Mouse (Mus musculus) embryo, embryonic 9.5 days (tissue): ENCODE measurements around the gene Fastkd3.

Experiments used
- DNase-seq: peaks from one replicate; pipeline ENCODE4 v3.0.0-alpha.2; 2017; ENCODE audit errors: extremely low spot score

The Fastkd3 gene

DNA sequence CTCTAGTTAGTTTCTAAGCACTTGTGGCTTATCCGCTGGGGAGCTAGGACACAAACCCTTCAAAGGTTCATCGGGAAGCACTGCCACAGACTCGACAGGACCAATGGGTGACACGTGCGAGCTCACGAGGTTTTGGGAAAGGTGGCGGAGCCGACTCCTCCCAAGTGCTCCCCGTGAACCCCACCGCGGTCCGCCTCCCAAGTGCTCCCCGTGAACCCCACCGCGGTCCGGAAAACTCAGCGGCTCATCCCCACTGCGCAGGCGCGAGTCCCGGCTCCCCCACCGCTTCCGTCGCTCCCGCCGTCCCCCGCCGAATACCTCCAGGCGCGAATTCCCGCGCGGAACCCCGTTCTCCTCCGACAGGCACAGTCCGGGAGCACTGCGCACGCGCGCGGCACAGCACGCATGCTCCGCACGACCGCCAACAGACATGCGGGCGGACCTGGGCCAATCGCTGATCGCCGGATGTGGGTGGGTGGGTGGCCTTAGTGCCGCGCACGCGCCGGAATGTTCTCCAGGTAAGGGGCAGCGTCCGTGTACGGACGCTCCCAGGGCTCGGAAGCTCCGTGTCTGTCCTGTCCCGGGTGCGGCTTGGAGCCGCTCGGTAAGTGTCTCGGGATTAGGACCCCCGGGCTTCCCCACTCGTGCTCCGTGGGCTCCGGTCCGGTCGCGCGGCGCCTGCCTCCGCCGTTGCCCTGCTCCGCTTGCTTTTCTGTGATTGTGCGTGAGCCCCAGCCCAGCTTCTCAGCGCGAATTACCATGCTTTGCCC is at the start of gene Fastkd3, which contains the start of gene Mtrr:
TSS of gene Fastkd3 (plus strand) at position 488 of the 770 bp plus-strand sequence.
TSS of gene Mtrr (minus strand) at position 403 of the 770 bp plus-strand sequence.
- DNase-seq: peak; percentile 96

DNA sequence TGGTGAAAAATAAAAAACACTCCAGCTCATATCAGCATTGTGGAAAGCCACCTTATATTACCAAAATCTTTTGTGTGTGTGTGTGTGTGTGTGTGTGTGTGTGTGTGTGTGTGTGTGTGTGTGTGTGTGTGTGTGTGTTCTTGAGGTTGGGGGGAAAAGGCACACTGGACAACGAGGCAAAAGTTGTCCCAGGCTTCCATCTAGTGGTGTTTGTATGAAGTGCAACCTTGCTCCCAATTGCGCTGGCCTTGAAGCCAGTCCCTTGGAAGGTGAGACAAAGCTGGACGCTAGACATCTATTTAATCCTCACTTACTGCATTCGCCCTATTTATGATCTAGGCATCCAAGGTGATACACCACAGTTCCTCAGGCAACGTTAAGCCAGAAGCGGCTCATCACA is 28.6 kb upstream of the Fastkd3 start:
- DNase-seq: peak; percentile 17

DNA sequence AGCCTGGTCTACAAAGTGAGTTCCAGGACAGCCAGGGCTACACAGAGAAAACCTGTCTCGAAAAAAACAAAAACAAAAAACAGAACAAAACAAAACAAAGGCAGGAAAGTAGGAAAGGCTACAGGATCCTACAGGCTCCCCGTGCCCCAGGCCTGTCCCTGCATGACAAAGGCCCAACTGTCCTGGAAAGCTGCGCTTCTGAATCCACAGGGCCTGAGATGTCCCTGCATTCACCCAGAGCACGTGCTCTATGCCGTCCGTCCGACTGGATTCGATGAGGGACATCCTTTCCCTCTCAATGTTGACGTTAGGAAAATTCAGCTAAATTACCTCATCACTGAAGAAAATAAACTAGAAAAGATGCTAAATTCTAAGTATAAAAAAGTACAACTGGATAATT is 13.9 kb upstream of the Fastkd3 start:
- DNase-seq: no peak

DNA sequence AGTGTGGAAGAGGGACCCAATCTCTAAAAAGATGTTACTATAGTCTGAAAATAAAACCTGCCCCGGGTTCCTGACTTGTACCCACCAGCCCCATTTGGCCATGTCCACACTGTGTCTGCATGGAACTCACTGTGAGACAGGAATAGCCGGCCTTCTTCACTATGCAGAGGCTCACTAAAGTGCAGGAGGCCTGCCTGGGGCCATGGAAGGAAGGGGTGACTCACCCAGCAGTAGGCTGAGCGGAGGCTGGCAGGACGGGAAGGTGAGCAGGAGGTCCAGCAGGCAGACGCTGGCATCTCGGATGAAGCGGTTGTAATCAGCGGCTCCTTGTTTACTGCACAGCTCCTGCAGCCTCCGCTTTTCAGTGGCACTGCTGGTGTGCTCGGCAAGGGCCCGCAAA is 13.5 kb upstream of the Fastkd3 start:
- DNase-seq: no peak

DNA sequence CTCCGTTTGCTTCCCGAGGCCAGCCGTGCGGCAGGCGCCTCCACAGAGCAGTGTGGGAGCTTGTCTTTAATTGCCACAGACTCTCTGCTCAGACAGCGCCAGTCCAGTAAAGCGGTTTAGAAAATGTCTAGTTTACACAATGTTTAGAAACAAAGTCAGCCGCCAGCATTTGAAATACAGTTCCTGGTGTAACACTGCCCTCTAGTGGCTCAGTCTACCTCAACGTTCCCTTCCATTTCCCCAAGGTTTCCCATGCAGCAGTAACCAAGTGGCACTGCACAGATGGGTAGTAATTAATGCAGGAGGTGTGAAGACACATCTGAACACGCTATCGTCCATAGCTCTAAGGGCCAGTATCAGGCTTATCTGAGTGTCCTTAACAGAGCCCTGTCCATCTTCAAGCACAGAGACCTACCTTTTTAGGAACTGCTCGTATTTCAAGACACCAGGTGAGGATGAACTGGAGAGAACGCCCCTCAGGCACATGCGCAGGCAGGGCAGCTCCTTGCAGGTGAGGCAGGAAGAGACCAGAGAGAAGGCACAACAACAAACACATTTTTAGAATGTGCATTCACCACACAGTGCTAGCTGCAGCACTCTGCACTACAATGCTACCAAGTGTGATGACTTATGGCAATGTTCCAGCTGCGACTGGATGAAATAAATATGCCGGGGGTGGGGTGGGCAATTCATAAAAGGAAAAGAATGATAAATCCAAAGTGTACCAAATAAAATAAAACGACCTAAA is 12.3 kb upstream of the Fastkd3 start:
- peak; percentile 49 for DNase-seq

DNA sequence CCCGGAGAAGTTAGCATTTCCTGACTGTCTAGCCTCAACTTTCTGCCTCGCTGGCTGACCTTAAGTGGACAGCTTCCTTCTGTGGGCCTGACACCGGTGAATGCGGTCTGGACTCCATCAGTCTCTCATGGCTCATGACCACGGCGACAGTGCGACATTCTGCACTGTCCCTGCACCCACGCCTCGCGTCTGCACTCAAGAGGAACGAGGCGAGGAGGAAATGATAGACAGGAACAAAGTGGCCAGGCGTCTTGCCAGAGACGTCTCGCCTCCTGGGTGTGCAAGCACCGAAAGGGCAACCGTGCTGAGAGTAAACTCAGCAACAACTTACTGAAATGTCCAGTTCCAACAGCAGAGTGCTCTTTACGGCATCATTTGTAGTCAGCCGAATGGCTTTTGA is 9.8 kb upstream of the Fastkd3 start:
- no peak for DNase-seq

DNA sequence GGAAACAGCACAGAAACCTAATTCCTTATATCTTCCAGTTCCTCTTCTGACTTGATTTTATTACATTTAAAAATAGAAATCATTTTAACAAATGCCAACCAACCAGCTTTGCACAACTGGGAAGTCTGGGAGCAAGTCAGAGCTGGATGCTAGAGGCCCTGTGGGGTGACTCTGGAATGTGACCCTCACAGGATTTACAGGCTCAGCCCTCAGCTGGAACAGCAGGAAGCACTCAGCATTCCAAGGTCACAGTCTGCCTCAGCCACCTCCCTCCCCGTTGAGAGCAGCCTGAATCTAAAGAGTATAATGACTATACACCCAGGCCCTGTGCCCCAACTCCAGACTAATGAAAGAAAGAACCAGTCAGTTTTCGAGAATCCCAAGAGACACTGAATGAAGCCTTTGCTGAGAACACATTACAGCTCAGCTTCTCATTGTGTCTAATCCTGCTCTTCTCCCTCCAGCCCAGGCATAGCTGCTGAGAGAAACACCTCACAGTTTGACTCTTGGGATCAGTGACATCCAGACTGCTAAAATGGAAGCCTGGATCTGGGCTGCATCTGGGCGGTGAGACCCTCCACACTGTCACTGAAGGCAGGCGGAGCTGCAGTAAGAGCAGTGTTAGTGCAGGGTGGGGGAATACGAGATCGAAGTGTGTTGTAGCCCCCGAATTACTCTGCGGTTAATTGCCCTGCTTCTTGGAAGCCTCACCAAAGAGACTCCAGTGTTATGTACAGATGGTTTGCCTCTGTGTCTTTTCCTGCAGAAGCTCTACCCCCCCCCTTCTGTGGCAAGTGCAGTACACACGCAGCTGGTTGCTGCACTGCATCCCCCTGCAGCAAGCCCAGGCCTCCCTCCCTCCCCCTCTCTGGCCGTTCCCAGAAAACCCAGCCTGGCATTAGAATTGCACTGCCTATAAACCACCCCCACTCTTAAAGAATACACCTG is 8.8 kb upstream of the Fastkd3 start:
- no peak for DNase-seq

DNA sequence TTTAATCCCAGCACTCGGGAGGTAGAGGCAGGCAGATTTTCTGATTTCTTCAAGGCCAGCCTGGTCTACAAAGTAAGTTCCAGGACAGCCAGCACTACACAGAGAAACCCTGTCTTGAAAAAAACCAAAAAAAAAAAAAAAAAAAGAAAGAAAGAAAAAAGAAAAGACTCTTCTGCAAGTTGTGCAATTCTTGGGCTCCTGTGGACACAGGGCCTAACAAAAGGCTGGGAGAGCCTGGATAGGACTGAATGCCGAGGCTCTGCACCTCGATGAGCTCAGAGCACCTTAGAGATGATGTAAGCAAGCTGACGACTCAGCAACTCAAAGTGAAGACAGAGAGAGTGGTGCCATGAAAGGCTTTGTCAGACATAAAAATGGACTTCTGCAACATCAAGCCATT is 7.6 kb upstream of the Fastkd3 start:
- DNase-seq: no peak

DNA sequence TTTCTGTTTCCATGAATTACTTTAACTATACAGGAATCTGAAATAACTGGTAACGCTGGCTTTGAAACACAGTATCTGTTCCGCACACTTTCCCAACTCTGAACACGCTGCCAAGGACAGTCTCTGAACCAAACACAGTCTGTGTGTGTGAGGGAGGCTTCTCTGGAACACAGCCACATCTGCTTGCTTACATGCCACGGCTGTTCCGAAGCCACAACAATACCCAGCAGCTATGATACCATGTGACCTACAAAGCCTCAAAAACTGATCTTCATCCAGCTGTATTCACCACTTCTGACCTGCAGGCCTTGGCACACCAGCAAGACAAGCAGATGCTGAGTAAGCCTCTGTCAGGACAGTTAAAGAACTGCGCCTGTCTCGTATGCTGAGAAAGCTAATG is 4.1 kb upstream of the Fastkd3 start:
- DNase-seq: no peak

DNA sequence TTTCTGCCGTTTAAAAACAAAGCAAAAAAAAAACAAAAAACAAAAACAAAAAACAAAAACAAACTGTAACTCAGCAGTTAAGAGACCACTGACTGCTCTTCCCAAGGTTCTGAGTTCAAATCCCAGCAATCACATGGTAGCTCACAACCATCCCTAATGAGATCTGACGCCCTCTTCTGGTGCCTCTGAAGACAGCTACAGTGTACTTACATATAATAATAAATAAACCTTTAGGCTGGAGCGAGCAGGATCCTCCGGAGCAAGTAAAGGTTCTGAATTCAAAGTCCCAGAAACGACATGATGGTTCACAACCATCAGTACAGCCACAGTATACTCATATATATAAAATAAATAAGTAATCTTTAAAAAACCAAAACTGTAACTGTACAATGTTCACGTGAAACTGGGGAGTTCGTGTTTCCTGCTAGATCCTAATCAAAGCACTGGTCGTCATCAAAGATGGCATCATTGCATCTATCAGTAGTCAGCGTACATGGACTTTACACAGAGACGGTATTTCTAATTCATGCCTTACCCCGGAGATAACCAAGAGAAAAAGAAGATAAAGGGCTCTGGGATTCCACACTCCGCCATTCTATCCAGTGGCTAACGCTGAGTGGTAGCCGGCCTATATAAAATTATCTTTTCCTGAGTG is 821 bp upstream of the Fastkd3 start:
- no peak for DNase-seq

DNA sequence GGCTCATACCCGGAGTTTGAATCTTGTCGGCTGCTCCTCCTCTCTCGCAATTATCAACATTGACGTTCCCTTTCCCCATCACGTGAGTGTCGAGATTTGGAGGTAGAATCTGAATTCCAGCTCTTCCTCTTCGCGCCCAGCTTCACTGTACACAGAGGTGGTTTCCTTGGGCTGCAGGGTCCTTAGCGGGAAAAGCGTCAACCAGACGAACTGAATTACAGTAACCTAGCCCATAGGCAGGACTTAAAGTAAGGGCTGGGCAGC is 415 bp downstream of the Fastkd3 start:
- no peak for DNase-seq

DNA sequence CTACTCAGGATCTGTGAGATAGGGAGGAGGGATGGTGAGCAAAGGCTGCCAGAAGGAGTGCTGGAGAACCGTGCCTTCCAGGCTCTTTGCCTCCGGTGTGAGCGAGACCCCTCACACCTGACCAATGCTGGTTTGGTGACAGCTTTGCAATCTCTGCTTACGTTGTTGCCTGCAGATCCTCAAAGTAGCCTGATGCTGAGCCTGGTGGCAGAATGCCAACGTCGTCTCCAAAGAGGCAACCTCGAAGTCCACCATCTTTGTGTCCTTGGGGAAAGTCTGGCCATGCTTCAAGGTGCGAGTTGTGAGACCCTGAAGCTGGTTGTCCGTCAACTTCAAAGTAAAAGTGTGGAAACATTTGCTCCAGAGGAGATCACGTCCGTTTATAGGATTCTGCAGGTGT is 1.9 kb downstream of the Fastkd3 start:
- DNase-seq: no peak

DNA sequence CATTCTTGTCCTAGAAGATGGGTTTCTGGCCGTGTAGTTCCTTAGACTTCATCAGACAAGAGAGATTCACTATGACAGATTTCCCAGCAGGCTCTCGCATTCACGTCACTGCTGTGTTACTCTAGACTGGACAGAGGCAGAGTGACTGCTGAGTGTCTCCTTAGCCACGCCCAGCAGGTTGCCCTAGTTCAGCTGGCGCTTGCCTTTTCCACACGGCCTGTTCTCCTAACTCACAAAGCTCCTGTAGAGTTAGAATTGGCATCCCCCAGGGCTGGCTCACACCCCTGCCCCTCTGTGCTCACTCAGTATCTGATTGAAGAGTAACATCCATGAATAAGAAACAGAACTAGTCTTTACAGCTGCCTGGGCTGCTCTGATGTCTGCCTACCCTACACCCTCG is 3.4 kb downstream of the Fastkd3 start:
- DNase-seq: no peak

DNA sequence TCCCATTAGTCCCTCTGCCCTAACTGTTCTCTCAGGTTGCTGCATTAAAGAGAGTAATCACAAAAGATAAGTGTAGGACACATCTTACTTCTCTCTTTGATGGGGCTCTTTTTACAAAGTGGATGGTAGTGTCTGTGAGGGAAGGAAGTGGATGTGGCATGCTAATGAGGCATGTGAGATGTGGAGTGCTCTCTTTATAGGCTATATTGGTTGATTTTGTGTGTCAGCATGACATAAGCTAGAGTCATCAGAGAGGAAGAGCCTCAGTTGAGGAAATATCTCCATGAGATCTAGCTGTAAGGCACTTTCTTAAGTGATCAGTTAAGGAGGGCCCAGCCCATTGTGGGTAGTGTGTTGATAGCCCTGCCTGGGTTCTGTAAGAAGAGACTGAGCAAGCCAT is 6.3 kb downstream of the Fastkd3 start:
- DNase-seq: no peak

DNA sequence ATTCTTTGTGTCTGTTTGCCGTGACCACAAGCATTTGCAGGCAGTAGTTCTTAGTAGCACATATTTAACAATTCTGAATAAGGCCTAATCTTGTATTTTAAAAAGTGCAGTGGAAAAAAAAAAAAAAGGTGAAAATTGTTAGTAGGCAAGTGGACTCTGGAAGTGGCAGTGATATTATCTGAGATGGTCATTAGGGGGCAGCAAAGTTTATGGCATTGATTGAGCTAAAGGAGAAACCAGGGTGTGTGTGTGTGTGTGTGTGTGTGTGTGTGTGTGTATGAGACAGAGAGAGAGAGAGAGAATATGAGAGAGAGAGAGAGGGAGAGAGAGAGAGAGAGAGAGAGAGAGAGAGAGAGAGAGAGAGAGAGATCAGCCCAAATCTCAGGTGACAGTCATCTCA is 11.8 kb downstream of the Fastkd3 start:
- DNase-seq: no peak

DNA sequence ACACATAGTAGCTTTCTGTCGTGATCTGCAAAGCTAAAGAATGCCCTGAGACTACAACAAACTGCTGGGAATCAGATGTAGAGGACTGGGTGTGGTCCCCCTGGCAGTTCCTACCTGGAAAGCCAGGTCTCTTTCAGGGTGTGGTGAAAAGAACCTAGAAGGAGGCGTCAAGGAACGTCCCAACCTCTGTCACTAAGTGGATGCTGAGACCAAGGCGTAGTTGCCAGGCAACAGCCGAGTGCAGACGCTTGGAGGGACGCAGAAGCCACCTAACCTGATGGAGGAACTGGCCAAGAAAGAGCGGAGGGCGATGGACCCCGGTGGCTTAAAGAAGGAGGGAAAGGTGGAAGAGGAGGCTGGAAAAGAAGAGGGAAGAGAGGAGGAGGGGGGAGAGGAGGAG is 15.2 kb downstream of the Fastkd3 start, which contains the start of gene 1700001L19Rik:
TSS of gene 1700001L19Rik (plus strand) at position 223 of the 400 bp plus-strand sequence.
- no peak for DNase-seq

DNA sequence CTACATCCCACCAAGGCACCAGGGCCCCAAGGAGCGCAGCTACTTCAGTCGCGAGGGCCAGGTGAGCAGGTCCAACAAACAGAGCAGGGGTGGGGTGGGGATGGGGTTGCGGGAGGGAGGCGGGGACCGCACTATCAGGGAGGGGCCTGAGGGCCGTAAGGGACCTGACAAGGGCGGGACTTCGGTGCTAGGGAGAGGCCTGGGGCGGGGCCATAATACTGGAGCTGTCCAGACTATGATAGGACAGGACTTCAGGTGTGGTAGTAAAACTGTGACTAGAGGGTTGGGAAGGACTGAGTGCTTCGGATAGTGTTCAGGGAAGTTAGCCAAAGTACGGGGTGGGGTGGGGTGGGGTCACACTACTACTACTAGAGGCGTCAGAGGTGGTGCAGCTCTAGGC is 15.6 kb downstream of the Fastkd3 start:
- DNase-seq: no peak

DNA sequence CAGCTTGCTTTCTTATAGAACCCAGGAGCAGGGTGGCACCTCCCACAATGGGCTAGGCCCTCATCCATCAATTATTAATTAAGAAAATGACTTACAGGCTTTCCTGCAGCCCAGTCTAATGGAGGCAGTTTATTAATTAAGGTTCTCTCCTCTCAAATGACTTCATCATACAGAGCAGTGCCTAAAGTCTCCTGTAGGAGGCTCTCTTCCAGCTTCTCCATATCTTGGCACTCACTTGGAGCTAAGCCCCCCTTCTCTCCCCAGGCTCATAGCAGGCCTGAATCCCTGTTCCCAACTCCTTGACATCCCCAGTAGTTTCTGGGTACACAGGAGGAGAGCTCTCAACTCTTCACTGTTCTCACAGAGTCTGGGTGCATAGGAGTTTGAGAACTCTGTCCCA is 16.9 kb downstream of the Fastkd3 start:
- DNase-seq: no peak

DNA sequence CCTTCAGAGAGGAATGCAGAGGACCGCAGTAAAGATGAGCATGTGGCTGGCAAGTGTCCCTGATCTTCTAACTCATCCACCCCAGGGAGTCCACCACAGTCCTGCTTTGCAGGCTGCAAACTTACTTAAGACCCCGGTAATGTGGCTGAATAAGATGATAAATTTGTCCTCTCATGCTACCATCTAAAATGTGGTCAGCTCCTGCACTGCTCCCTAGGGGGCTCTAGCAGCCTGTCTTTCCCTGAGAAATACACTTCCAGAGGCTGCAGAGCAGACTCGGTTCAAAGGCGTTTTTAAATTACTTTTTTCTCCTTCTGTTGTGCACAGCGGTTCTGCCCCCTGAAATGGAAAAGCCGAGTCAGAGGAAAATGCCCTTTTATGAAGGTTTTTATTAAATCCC is 19.1 kb downstream of the Fastkd3 start:
- DNase-seq: no peak

DNA sequence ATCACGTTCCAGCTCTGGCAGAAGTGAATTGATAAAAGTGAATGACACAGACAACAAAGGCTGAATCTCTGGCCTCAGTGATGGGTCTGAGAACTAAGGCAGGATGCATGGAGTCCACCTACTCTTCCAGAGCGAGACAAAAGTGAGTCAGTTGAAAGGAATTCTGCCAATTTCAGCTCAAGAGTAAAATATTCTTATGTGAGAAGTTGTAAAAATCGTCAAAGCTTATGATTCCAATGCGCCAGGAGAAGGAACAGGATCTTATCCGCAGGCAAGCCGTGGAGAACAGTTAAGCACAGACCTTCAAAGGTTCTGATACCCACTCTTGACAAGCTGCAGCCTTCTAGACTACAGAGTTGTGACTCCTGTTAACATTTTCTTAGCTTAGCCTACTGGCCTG is 21.1 kb downstream of the Fastkd3 start:
- DNase-seq: no peak

DNA sequence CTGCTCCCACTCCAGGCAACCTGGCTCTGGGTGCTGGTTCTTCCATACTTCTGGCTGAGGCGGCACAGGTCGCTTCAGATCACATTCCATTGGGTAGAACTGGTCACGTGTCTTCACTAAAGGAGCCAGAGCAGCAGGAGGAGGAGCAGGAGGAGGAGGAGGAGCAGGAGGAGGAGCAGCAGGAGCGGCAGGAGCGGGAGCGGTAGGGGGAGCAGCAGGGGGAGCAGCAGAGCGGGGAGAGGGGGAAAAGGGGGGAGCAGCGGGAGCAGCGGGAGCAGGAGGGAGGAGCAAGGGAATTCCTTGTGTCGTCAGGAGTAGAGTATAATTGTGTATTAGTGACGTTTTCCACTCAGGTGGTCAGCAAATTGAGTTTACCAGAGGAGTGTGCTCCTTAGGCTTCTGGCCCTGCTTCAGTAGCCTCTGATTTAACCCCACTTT is 23.7 kb downstream of the Fastkd3 start:
- DNase-seq: peak; percentile 55
